Mouse (Mus musculus): ENCODE data around the gene Ptprq. TPM values are rescaled to one million over a fixed set of nuclear protein-coding genes. Genes with fewer than 3 reads are reported as not detected.

The Ptprq gene
- polyA plus RNA-seq, 1 experiment: 0.06 TPM

DNA sequence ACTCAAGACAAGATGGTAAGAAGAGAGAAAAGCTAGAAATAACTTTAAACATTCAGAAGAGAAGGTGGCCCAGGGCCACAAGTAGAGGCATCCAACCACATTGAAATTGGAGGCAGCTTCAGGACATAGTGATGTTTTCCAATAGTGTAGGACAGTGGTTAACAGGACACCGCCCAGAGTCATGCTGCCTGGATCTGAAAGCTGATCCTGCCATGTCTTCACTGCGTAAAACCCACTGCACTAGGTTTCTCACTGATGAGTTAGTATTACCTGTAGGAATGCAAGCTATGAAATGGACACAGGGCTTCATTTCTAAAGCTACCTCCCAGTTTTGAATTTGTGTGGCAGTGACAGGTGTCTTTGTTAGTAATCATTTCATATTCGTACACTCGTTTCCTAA is 151.6 kb downstream of the Ptprq start:
- H3K4me1 ChIP-seq (ENCODE audit: control insufficient read depth, insufficient read depth, low read length): no peaks in the 10 kb centered on the region
- H3K4me3 ChIP-seq (ENCODE audit: insufficient read depth, low read length): no peak overlapping the region
- H3K27ac ChIP-seq (ENCODE audit: insufficient read depth, low read length): no peak overlapping the region
- no peak for TF ChIP-seq POLR2A (IDR thresholded peaks at IDR 0.05; ENCODE audit: extremely low read depth, insufficient read depth, low read length)

- H3K27ac ChIP-seq (ENCODE audit: insufficient read depth, low read length): no peak overlapping the region
- H3K4me3 ChIP-seq (ENCODE audit: insufficient read depth, low read length): no peak overlapping the region
- TF ChIP-seq CTCF (IDR thresholded peaks at IDR 0.05; ENCODE audit: extremely low read depth, insufficient read depth, low read length) (no peak), POLR2A (IDR thresholded peaks at IDR 0.05; ENCODE audit: extremely low read depth, insufficient read depth, low read length) (no peak)
- H3K4me1 ChIP-seq (ENCODE audit: control insufficient read depth, insufficient read depth, low read length): no peaks in the 10 kb centered on the region
These were observed 157.0 kb downstream of the Ptprq start for GRCm38 (mm10) chr10:107562875-107563274.

- Histone ChIP-seq H3K4me3 (ENCODE audit: insufficient read depth, low read length) (no peak overlapping the region), H3K4me1 (ENCODE audit: control insufficient read depth, insufficient read depth, low read length) (no peaks in the 10 kb centered on the region), H3K27ac (ENCODE audit: insufficient read depth, low read length) (no peak overlapping the region)
- TF ChIP-seq CTCF (IDR thresholded peaks at IDR 0.05; ENCODE audit: extremely low read depth, insufficient read depth, low read length) (no peak), POLR2A (IDR thresholded peaks at IDR 0.05; ENCODE audit: extremely low read depth, insufficient read depth, low read length) (no peak)
These were observed 159.0 kb downstream of the Ptprq start for GRCm38 (mm10) chr10:107560881-107561280.

GRCm38 (mm10) chr10:107543026-107543425 is 176.8 kb downstream of the Ptprq start:
- TF ChIP-seq CTCF (IDR thresholded peaks at IDR 0.05; ENCODE audit: extremely low read depth, insufficient read depth, low read length) (no peak), POLR2A (IDR thresholded peaks at IDR 0.05; ENCODE audit: extremely low read depth, insufficient read depth, low read length) (no peak)
- no peaks in the 10 kb centered on the region for H3K4me1 ChIP-seq (ENCODE audit: control insufficient read depth, insufficient read depth, low read length)
- H3K4me3 ChIP-seq (ENCODE audit: insufficient read depth, low read length): no peak overlapping the region
- H3K27ac ChIP-seq (ENCODE audit: insufficient read depth, low read length): no peak overlapping the region

DNA sequence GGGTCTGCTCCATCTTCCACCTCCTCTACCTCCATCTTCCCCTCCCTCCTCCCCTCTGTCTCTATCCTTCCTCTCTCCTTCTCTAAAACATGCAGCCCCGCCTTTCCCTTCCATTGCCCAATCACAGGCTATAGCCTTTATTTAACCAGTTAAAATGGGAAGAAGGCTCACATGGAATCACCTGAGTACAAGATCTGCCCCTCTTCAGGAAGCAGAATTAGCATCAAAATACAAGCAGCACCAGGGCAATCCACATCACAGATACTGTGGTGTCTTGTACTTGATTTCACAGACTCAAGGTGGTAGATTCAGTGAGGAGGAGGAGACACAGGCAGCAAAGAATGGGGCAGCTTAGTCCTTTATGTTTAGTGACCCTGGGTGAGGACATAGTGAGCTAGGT is 191.1 kb downstream of the Ptprq start:
- no peaks in the 10 kb centered on the region for H3K4me1 ChIP-seq (ENCODE audit: control insufficient read depth, insufficient read depth, low read length)
- no peak overlapping the region for H3K27ac ChIP-seq (ENCODE audit: insufficient read depth, low read length)
- no peak overlapping the region for H3K4me3 ChIP-seq (ENCODE audit: insufficient read depth, low read length)
- TF ChIP-seq POLR2A (IDR thresholded peaks at IDR 0.05; ENCODE audit: extremely low read depth, insufficient read depth, low read length): no peak
- TF ChIP-seq CTCF (IDR thresholded peaks at IDR 0.05; ENCODE audit: extremely low read depth, insufficient read depth, low read length): no peak

DNA sequence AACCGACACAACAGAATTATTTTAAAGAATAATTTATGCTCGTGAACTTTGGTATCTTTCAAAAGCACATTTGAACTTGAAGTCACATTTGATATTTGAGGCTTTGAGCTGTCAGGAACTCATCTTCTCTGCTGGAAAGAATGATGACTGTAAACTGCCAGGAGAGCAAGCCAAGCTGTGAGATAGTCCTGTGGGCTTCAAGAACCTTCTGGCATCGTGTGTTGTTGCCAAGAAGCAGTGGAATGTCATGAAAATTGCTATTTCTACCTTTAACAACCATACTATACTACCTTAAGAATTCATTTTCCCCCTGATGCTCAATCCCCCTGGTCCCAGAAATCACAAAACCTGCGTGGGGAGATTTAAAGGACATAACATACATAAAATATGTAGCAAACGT is 200.6 kb downstream of the Ptprq start:
- no peak overlapping the region for H3K27ac ChIP-seq (ENCODE audit: insufficient read depth, low read length)
- no peaks in the 10 kb centered on the region for H3K4me1 ChIP-seq (ENCODE audit: control insufficient read depth, insufficient read depth, low read length)
- TF ChIP-seq POLR2A (IDR thresholded peaks at IDR 0.05; ENCODE audit: extremely low read depth, insufficient read depth, low read length) (no peak), CTCF (IDR thresholded peaks at IDR 0.05; ENCODE audit: extremely low read depth, insufficient read depth, low read length) (no peak)
- H3K4me3 ChIP-seq (ENCODE audit: insufficient read depth, low read length): no peak overlapping the region

GRCm38 (mm10) chr10:107516641-107517040 is 203.2 kb downstream of the Ptprq start:
- H3K27ac ChIP-seq (ENCODE audit: insufficient read depth, low read length): no peak overlapping the region
- no peak for TF ChIP-seq CTCF (IDR thresholded peaks at IDR 0.05; ENCODE audit: extremely low read depth, insufficient read depth, low read length)
- no peak for TF ChIP-seq POLR2A (IDR thresholded peaks at IDR 0.05; ENCODE audit: extremely low read depth, insufficient read depth, low read length)
- H3K4me3 ChIP-seq (ENCODE audit: insufficient read depth, low read length): no peak overlapping the region
- no peaks in the 10 kb centered on the region for H3K4me1 ChIP-seq (ENCODE audit: control insufficient read depth, insufficient read depth, low read length)

DNA sequence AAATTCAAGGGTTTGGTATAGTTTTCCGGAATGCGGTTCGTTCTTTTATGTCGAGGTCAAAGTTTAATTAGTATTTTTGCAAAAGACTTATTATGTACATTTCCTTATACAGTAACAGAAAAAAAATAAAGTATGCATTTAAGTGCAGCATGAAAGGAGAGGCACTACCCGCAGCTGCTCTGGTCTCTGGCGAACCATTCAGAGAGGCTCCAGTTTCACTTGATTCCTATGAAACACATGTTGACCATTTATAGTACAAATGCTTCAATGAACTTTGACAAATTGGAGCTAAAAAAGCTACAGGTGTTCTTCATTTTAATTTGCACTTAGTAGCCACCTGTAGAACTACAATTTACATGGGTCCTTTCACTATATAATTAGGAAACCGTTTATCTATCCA is 205.1 kb downstream of the Ptprq start:
- Histone ChIP-seq H3K27ac (ENCODE audit: insufficient read depth, low read length) (no peak overlapping the region), H3K4me1 (ENCODE audit: control insufficient read depth, insufficient read depth, low read length) (no peaks in the 10 kb centered on the region), H3K4me3 (ENCODE audit: insufficient read depth, low read length) (no peak overlapping the region)
- no peak for TF ChIP-seq CTCF (IDR thresholded peaks at IDR 0.05; ENCODE audit: extremely low read depth, insufficient read depth, low read length)
- no peak for TF ChIP-seq POLR2A (IDR thresholded peaks at IDR 0.05; ENCODE audit: extremely low read depth, insufficient read depth, low read length)

GRCm38 (mm10) chr10:107506397-107506796 is 213.5 kb downstream of the Ptprq start:
- TF ChIP-seq CTCF (IDR thresholded peaks at IDR 0.05; ENCODE audit: extremely low read depth, insufficient read depth, low read length) (no peak), POLR2A (IDR thresholded peaks at IDR 0.05; ENCODE audit: extremely low read depth, insufficient read depth, low read length) (no peak)
- no peak overlapping the region for H3K27ac ChIP-seq (ENCODE audit: insufficient read depth, low read length)
- no peaks in the 10 kb centered on the region for H3K4me1 ChIP-seq (ENCODE audit: control insufficient read depth, insufficient read depth, low read length)
- H3K4me3 ChIP-seq (ENCODE audit: insufficient read depth, low read length): no peak overlapping the region

DNA sequence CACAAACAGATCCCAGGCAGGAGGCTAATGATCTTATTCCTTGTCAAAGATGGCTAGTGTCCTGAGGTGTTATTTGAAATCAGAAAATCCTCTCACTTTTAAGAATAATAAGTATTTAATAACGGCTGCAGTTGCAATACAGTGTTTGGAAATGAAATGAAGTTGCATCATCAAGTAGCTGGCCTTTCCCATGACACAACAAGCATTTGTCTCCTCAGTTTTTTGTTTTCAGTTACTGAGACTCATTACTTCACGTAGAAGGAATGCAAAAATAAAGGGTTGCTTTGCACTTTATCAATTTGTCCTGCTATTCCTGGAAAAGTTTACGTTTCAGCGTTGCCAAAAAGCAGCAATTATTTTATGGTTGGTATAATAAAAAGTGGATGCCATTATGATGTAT is 216.4 kb downstream of the Ptprq start:
- H3K27ac ChIP-seq (ENCODE audit: insufficient read depth, low read length): no peak overlapping the region
- TF ChIP-seq POLR2A (IDR thresholded peaks at IDR 0.05; ENCODE audit: extremely low read depth, insufficient read depth, low read length) (no peak), CTCF (IDR thresholded peaks at IDR 0.05; ENCODE audit: extremely low read depth, insufficient read depth, low read length) (no peak)

GRCm38 (mm10) chr10:107502193-107502592 is 217.7 kb downstream of the Ptprq start:
- TF ChIP-seq CTCF (IDR thresholded peaks at IDR 0.05; ENCODE audit: extremely low read depth, insufficient read depth, low read length) (no peak), POLR2A (IDR thresholded peaks at IDR 0.05; ENCODE audit: extremely low read depth, insufficient read depth, low read length) (no peak)
- no peak overlapping the region for H3K27ac ChIP-seq (ENCODE audit: insufficient read depth, low read length)
- peaks cover 2% of the 10 kb centered on the region; the same call in 1 of the 2 replicates for H3K4me1 ChIP-seq (ENCODE audit: control insufficient read depth, insufficient read depth, low read length)
- no peak overlapping the region for H3K4me3 ChIP-seq (ENCODE audit: insufficient read depth, low read length)

More for the DNA sequence above, 216.4 kb downstream of the Ptprq start:
- peaks cover 2% of the 10 kb centered on the region; the same call in 1 of the 2 replicates for H3K4me1 ChIP-seq (ENCODE audit: control insufficient read depth, insufficient read depth, low read length)
- H3K4me3 ChIP-seq (ENCODE audit: insufficient read depth, low read length): no peak overlapping the region
